Mouse (Mus musculus) neutrophil, adult 83 days (primary cell): ENCODE measurements around the gene Usp21. TPM values are rescaled to one million over a fixed set of nuclear protein-coding genes. Genes with fewer than 3 reads are reported as not detected.

Source experiments
- total RNA-seq, 2 experiments: library from RNA; stranded (reverse); gene quantifications; one replicate each; pipeline ENCODE4 v1.2.4; 2023

Gene Usp21
- total RNA-seq, result 10 to 100 TPM; 31.7 to 36.2 TPM

GRCm38 (mm10) chr1:171287136-171288081, at the start of gene Usp21:
Gene Usp21 (minus strand): TSS chr1:171287991.

GRCm38 (mm10) chr1:171328839-171329432, 41.1 kb upstream of the Usp21 start, which contains the start of gene Dedd:
Gene Dedd (plus strand): TSS chr1:171329145.

GRCm38 (mm10) chr1:171294298-171295062, 6.7 kb upstream of the Usp21 start, which contains the start of gene Ufc1:
Gene Ufc1 (minus strand): TSS chr1:171295024.

GRCm38 (mm10) chr1:171280916-171281527, 6.8 kb downstream of the Usp21 start, which contains the start of gene Ppox:
Gene Ppox (minus strand): TSS chr1:171281186.

GRCm38 (mm10) chr1:171269848-171270572, 17.8 kb downstream of the Usp21 start, which contains the start of gene B4galt3:
Gene B4galt3 (plus strand): TSS chr1:171270328.

GRCm38 (mm10) chr1:171250680-171251593, 36.9 kb downstream of the Usp21 start, which contains the start of gene Ndufs2:
Gene Ndufs2 (minus strand): TSS chr1:171251388.

GRCm38 (mm10) chr1:171249913-171250600, 37.7 kb downstream of the Usp21 start, which contains the start of gene Adamts4:
Gene Adamts4 (plus strand): TSS chr1:171250421.

GRCm38 (mm10) chr1:171234126-171234525, 53.7 kb downstream of the Usp21 start, which contains the start of gene Fcer1g:
Gene Fcer1g (minus strand): TSS chr1:171234365.

Other genes starting within 250 kb of the Usp21 start
- 100 to 1,000 TPM; 397 to 420 TPM for gene Fcgr3, start 223.1 kb downstream of the Usp21 start, total RNA-seq
- under 1 TPM in 1 of 2 experiments, not detected in 1; 0.48 TPM for gene Cfap126, start 174.1 kb downstream of the Usp21 start, total RNA-seq
- gene Sdhc, start 137.4 kb downstream of the Usp21 start, total RNA-seq, result 10 to 100 TPM; 90.5 to 99.9 TPM
- not detected for gene Mpz, start 137.3 kb downstream of the Usp21 start, total RNA-seq
- 1 to 10 TPM in 1 of 2 experiments, under 1 TPM in 1; 0.44 to 1.1 TPM for gene Pcp4l1, start 91.7 kb downstream of the Usp21 start, total RNA-seq
- gene Nr1i3, start 74.0 kb downstream of the Usp21 start, total RNA-seq, result not detected
- gene Tomm40l, start 65.5 kb downstream of the Usp21 start, total RNA-seq, result 10 to 100 TPM; 12.6 to 13.3 TPM
- gene Apoa2, start 62.9 kb downstream of the Usp21 start, total RNA-seq, result not detected
- 1,000 to 10,000 TPM in 1 of 2 experiments, 100 to 1,000 TPM in 1; 983 to 1,080 TPM for gene Fcer1g, start 53.6 kb downstream of the Usp21 start, total RNA-seq
- gene Adamts4, start 37.6 kb downstream of the Usp21 start, total RNA-seq, result not detected
- gene Ndufs2, start 36.6 kb downstream of the Usp21 start, total RNA-seq, result 100 to 1,000 TPM in 1 of 2 experiments, 10 to 100 TPM in 1; 98.7 to 109 TPM
- gene B4galt3, start 17.7 kb downstream of the Usp21 start, total RNA-seq, result 100 to 1,000 TPM; 117 to 119 TPM
- 10 to 100 TPM; 80.1 to 81.5 TPM for gene Ppox, start 6.8 kb downstream of the Usp21 start, total RNA-seq
- gene Ufc1, start 7.0 kb upstream of the Usp21 start, total RNA-seq, result 10 to 100 TPM; 46.1 to 47.0 TPM
- gene Dedd, start 41.2 kb upstream of the Usp21 start, total RNA-seq, result 10 to 100 TPM; 27.2 to 28.6 TPM
- 10 to 100 TPM; 16.6 to 23.2 TPM for gene Nit1, start 57.7 kb upstream of the Usp21 start, total RNA-seq
- gene Pfdn2, start 57.7 kb upstream of the Usp21 start, total RNA-seq, result 10 to 100 TPM; 30.1 to 30.6 TPM
- not detected for gene Klhdc9, start 72.8 kb upstream of the Usp21 start, total RNA-seq
- 1 to 10 TPM; 1.1 to 1.5 TPM for gene Nectin4, start 82.1 kb upstream of the Usp21 start, total RNA-seq
- gene Arhgap30, start 101.0 kb upstream of the Usp21 start, total RNA-seq, result 100 to 1,000 TPM; 193 to 235 TPM
- gene Usf1, start 123.3 kb upstream of the Usp21 start, total RNA-seq, result 10 to 100 TPM; 77.5 to 86.2 TPM
- gene Tstd1, start 130.9 kb upstream of the Usp21 start, total RNA-seq, result 1 to 10 TPM; 4.2 to 10.0 TPM
- gene F11r, start 149.5 kb upstream of the Usp21 start, total RNA-seq, result 1 to 10 TPM in 1 of 2 experiments, under 1 TPM in 1; 0.18 to 1.3 TPM
- gene Alyref2, start 215.5 kb upstream of the Usp21 start, total RNA-seq, result 1 to 10 TPM; 3.3 to 5.0 TPM
- not detected for gene Itln1, start 247.3 kb upstream of the Usp21 start, total RNA-seq